Mouse (Mus musculus): ENCODE data around the gene Aco1.

The Aco1 gene

GRCm38 (mm10) chr4:40157500-40158223, 14.8 kb downstream of the Aco1 start:
- DNase-seq: no peak

DNA sequence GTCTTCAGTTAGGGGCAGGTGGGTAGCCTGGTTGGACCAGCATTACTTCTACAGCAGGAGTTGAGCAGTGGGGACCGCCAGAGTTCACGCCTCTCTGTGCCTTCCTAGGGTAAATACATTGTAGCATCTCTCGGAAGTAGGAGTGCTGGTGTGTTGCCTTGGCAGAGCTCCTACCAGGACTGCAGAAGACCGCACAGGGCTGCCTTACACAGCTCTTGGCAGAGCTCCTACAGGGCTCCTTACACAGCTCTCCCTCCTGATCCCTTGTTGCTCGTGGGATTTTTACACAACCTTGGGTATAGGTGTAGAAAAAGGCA, 15.3 kb downstream of the Aco1 start:
- DNase-seq: no peak

DNA sequence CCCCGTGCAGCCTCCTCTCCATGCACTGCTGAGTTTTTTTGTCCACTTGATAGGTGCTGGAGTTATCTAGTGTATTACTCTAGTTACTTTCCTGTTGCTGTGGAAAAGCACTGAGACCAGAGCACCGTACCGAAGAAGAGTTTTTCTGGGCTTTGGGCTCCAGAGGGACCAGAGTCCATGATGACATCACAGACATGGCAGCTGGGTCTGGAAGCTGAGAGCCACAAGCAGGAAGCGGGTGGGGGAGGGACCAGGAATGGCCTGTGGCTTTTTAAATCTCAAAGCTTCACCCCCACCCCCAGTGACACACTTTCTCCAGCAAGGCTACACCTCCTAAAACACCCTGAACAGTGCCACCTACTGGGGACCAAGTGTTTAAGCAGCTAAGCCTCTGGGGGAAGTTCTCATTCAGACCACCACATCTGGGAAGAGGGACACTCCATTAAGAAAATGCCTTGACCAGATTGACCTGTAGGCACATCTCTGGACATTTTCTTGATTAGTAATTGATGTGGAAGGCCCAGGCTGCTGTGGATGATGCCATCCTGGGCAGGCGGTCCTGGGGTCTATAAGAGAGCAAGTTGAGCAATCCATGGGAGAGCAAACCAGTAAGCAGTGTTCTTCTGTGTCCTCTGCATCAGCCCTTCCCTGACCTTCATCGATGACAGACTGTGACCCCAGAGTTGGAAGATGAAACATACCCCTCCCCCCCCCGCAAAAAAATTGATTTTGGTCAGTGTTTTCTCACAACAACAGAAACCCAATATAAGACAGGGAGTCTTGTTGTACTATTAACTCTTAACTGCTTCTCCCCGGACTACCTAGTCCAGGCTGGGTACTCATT, 17.9 kb downstream of the Aco1 start:
- no peak for DNase-seq

GRCm38 (mm10) chr4:40163646-40164045, 20.8 kb downstream of the Aco1 start:
- no peak for DNase-seq

DNA sequence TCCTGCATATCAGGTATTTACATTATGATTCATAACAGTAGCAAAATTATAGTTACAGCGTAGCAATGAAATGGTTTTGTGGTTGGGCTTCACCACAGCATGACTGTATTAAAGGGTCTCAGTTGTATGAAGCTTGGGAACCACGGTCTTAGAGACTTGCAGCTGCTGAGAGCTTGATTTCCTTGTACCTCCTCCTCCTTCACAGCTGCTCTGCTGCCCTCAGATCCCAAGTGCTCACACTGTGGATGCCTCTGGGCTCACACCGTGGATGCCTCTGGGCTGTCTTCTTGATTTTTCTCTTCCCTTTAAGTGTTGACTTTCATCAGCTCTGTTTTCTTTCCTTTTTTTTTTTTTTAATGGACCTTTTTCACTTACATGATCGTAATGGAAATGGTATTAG, 28.6 kb downstream of the Aco1 start:
- no peak for DNase-seq

DNA sequence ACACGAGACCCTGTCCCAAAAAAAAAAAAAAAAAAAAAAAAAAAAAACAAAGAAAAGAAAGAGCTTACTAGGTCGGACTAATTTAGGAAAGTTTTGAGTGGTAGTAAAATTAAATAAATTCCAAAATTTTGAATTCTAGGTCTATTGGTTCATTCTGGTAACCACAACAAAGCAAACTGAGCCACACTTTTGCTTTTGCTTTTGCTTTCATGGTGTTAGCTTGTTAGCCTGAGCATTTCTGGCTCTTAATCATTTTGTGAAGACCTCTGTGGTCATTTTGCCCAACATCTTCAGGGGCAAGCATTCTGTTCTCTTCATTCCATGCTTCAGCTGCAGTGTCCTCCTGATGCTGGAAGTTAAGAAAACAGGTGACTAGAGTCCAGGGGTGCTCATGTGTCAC, 29.5 kb downstream of the Aco1 start:
- DNase-seq: no peak

GRCm38 (mm10) chr4:40174321-40174720, 31.4 kb downstream of the Aco1 start:
- DNase-seq: no peak

GRCm38 (mm10) chr4:40178584-40178983, 35.7 kb downstream of the Aco1 start:
- DNase-seq: no peak

DNA sequence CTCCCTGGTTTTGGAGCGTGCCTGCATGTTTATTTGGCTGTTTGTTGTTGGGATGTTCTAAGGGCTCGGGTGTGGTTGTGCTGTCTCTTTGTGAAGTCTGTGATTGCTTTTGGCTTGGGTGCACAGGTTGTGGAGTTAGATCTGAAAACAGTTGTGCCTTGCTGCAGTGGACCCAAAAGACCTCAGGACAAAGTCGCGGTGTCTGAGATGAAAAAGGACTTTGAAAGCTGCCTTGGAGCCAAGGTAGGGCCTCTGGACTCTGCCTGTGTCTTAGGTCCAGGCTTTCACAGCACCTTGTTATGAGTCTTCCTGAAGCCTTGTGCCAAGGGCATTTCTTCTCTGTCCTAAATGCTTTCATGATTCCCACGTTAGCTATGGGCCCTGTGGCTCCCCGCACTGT, 37.2 kb downstream of the Aco1 start:
- DNase-seq: peak; percentile 93

DNA sequence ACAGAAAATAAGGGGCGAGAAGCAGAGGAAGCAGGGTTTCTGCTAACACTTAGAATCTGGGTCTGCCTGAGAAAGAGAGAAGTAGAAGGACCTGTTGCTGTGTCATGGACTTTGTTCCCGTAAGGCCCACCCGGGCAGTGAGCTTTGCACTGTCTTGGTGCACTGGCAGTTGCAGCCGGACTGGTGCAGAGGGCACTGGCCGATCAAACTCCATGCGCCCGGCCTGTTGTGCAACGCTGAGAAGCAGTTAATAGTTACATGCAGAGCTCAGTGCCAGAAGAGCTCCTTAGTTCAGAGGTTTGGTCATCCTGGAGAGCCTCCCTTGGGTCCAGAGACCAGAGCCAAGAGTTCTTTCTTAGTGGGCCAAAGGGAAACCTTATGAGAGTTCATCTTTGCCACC, 38.8 kb downstream of the Aco1 start:
- DNase-seq: peak; percentile 97

DNA sequence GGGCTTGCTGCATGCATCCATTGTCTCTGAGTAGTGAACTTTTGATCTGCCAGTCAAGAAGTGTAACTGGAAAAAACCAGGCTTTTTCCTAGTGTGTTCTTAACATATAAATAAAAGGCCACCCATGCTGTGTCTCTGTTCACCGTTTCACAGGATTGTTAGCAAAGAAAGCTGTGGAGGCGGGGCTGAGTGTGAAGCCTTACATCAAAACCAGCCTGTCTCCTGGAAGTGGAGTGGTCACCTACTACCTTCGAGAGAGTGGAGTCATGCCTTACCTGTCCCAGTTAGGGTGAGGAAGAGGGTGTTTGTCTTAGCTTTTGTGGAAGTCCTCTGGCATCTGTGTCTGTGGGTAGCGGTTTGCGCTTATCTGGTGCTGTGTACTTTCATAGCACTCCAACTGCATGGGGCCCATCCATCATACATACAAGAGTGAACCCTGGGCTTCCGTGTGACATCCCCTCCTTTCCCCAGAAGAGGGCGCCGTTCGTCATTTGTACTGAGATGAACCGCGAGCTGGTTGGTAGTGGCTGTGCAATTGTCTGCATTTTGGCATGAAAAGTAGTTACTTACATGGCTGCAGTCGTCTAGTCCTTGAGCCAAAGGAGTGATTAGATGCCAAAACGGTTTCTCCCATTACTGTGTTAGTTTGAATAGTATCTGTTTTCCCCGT, 39.9 kb downstream of the Aco1 start:
- peak; percentile 83 for DNase-seq

GRCm38 (mm10) chr4:40183781-40184180, 40.9 kb downstream of the Aco1 start:
- DNase-seq: peak; percentile 65

DNA sequence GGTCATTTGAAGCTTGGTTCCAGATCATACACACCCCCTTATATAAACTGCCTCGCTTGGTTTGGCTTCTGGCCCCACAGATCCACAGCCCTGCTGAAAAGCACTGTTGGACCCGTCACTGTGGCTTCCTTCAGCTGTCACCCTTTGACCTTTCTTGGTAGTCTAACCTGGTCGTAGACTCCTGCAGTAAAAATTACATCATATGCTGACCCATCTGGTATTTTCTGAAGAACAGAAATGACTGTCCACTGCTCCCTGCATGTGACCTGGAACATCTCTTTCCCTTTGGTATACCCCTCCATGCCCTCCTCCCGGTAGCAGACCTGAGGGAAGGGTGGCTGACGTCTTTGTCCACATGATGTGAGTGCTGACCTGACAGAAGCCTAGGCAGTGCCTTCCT, 41.6 kb downstream of the Aco1 start:
- DNase-seq: peak; percentile 60

DNA sequence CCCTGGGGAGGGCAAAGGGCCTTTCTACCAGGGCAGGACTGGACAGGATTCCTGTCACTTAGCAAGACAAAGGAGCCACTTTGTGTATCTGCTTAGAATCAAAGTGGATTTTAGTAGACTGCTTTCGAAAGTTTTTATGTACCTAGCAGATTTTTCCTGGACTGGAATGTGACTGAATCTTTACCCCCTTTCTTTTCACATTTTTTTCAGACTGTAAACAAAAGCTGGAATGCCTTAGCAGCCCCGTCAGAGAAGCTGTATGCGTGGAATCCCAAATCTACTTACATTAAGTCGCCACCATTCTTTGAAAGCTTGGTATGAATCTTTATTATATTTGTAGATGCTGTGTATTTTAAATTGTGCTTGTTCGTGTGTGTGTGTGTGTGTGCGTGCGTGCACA, 45.1 kb downstream of the Aco1 start:
- no peak for DNase-seq

- DNase-seq: peak; percentile 54
These were observed 49.4 kb downstream of the Aco1 start for GRCm38 (mm10) chr4:40192246-40192645.

DNA sequence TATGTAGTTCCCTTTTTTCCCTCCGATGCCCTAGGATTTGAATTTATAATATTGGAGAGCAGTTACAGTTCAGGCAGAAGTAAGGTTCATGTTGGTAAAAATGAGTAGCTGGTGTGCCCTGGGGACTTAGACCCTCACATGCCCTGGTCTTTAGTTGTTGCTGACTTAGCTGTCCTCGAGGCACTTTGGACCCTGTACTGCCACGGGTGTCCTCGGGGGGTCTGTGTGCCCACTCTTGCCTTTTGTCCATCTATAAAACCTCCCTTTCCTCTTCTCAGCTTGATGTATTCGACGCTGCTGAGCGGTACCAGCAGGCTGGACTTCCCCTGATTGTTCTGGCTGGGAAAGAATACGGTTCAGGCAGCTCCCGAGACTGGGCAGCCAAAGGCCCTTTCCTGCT, 50.6 kb downstream of the Aco1 start:
- peak; percentile 65 for DNase-seq

GRCm38 (mm10) chr4:40195336-40195735, 52.5 kb downstream of the Aco1 start:
- no peak for DNase-seq

GRCm38 (mm10) chr4:40202205-40202604, 59.3 kb downstream of the Aco1 start:
- DNase-seq: no peak

DNA sequence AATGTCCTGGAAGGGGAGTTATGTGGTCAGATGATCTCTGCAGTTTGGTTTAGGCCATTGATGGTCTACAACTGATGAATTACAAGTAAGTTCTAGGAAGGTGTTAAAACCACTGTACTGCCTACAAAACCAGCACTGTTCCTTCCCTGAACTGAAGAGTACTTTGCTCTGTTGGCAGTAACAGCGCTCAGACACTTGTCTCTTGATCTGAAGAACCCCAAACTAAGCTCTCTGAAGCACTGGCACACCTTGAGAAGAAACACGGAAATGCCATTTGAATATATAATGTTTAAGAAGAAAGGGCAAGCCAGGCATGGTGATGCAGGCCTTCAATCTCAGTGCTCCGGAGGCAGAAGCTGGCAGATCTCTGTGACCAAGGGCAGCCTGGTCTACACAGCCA, 61.5 kb downstream of the Aco1 start:
- no peak for DNase-seq

- no peak for DNase-seq
These were observed 62.5 kb downstream of the Aco1 start for GRCm38 (mm10) chr4:40205231-40205903.

DNA sequence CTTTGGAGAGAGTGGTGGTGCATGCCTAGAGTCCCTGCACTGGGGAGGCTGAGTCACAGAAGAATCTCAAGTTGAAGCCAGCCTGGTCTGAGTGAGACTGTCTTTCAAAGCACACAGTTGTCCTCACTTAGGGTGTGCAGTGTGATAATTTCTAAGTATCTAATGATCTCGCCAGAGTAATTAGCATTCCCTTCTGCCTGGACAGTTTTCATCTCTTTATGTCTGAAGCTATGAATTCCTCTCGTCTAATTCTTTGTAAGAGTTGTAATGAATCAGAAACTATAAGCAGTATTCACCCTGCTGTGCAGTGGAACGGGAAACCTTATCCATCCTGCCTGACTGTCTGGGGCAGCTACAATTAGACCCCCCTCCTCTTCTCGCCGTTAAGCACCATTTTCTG, 64.8 kb downstream of the Aco1 start:
- no peak for DNase-seq

DNA sequence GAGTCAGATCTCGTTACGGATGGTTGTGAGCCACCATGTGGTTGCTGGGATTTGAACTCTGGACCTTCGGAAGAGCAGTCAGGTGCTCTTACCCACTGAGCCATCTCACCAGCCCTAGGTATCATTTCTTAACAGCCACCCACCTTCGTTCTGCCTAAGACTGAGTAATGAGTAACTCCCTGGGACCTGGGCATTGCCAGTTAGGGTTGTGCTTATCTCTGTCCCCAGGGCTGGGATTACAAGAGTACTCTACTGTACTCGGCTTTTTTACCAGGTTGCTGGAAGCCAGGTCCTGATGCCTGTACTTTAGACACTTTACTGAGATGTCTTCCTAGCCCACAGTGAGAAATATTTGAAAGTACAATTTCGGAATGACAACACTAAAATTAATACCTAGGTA, 69.3 kb downstream of the Aco1 start:
- DNase-seq: peak; percentile 48

- DNase-seq: no peak
These were observed 75.0 kb downstream of the Aco1 start for GRCm38 (mm10) chr4:40217910-40218309.
